Mouse (Mus musculus) cerebellum, adult 11-12 months (tissue): Measurements from ENCODE around the gene Faap24.

Experiments
- DNase-seq: peaks from one replicate; pipeline ENCODE4 v3.0.0; 2022

Gene Faap24

GRCm38 (mm10) chr7:35396542-35397168 lies at the start of gene Faap24, which contains the start of gene Cep89:
TSS of gene Faap24 (minus strand) at chr7:35396836.
TSS of gene Cep89 (plus strand) at chr7:35397035.
- peak; percentile 96 for DNase-seq

- DNase-seq = no peak
Measured at GRCm38 (mm10) chr7:35435266-35435665, 38.6 kb upstream of the Faap24 start.

- no peak for DNase-seq
Measured at GRCm38 (mm10) chr7:35428146-35428545, 31.5 kb upstream of the Faap24 start.

GRCm38 (mm10) chr7:35423071-35423470 lies 26.4 kb upstream of the Faap24 start:
- no peak for DNase-seq

- DNase-seq = no peak
Measured at GRCm38 (mm10) chr7:35416654-35416948, 20.0 kb upstream of the Faap24 start.

- no peak for DNase-seq
Measured at GRCm38 (mm10) chr7:35415801-35416653, 19.4 kb upstream of the Faap24 start.

GRCm38 (mm10) chr7:35415226-35415625 lies 18.6 kb upstream of the Faap24 start:
- DNase-seq = no peak

- DNase-seq = no peak
Measured at GRCm38 (mm10) chr7:35401169-35401568, 4.5 kb upstream of the Faap24 start.

- DNase-seq = peak; percentile 53
Measured at GRCm38 (mm10) chr7:35395734-35396456, 741 bp downstream of the Faap24 start.

GRCm38 (mm10) chr7:35392935-35393334 lies 3.7 kb downstream of the Faap24 start:
- DNase-seq = no peak

GRCm38 (mm10) chr7:35388694-35389093 lies 7.9 kb downstream of the Faap24 start:
- DNase-seq = no peak

GRCm38 (mm10) chr7:35386525-35386952 lies 10.1 kb downstream of the Faap24 start:
- DNase-seq = no peak

GRCm38 (mm10) chr7:35382706-35383353 lies 13.8 kb downstream of the Faap24 start:
- no peak for DNase-seq

GRCm38 (mm10) chr7:35381861-35382260 lies 14.8 kb downstream of the Faap24 start:
- DNase-seq = no peak

GRCm38 (mm10) chr7:35380351-35380750 lies 16.3 kb downstream of the Faap24 start:
- no peak for DNase-seq

GRCm38 (mm10) chr7:35379492-35380119 lies 17.0 kb downstream of the Faap24 start:
- no peak for DNase-seq

GRCm38 (mm10) chr7:35376623-35377022 lies 20.0 kb downstream of the Faap24 start:
- peak; percentile 86 for DNase-seq

- no peak for DNase-seq
Measured at GRCm38 (mm10) chr7:35374265-35374664, 22.4 kb downstream of the Faap24 start.

- DNase-seq = no peak
Measured at GRCm38 (mm10) chr7:35373146-35373989, 23.3 kb downstream of the Faap24 start.

- DNase-seq = no peak
Measured at GRCm38 (mm10) chr7:35372483-35373017, 24.1 kb downstream of the Faap24 start.

GRCm38 (mm10) chr7:35371096-35371495 lies 25.5 kb downstream of the Faap24 start:
- no peak for DNase-seq
